Mouse (Mus musculus) layer of hippocampus, postnatal 10 days (tissue): ENCODE measurements around the gene Slc26a3. TPM values are rescaled to one million over a fixed set of nuclear protein-coding genes. Genes with fewer than 3 reads are reported as not detected.
A peak's percentile ranks its signal among the peaks of the same experiment; 100 is the strongest.

Experiments
- DNase-seq, 2 experiments: peaks; one replicate each; pipeline ENCODE4 v3.0.0; 2021; ENCODE audit warnings: low spot score in 2 of 2
- total RNA-seq, 2 experiments: library from RNA; stranded (reverse); gene quantifications; 2 replicates each; pipeline ENCODE4 v1.2.3; 2021

Gene Slc26a3
- total RNA-seq, 2 experiments from 2014 or later: 0.39 to 0.62 TPM

DNA sequence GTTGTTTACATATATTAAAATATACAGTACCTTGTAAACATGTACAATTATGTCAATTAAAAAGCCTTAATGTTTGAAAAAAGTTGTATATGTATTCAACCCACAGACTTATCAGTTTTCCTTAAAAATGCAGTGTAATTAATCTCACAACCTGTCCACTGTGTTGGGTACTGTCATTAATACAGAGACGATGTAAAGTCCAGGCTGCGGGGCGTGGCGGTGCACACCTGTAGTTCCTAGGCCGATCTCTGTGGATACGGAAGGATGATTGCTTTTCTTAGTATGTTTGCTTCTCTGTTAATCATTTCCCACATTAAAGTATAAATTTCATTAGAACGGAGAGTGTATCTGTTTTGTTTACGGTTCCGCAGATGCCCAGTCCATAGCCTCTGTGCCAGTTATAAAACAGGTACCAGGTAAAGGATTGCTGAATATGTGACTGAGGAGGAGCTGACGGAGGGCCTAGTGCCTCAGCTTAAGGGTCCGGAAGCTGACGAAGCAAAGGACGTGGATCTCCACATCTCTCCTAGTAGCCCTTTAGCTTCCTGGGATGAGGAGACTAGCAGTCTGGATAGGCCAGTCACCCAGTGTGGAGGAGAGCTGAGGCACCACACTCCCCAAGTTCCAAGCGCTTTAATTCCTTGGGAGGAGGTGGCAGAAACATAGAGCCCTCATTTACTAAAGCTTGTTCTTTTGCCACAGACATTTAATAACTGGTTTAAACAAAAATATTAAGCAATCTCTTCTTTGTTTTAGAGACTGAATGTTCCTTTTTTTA lies 122.2 kb downstream of the Slc26a3 start:
- DNase-seq: no peak

DNA sequence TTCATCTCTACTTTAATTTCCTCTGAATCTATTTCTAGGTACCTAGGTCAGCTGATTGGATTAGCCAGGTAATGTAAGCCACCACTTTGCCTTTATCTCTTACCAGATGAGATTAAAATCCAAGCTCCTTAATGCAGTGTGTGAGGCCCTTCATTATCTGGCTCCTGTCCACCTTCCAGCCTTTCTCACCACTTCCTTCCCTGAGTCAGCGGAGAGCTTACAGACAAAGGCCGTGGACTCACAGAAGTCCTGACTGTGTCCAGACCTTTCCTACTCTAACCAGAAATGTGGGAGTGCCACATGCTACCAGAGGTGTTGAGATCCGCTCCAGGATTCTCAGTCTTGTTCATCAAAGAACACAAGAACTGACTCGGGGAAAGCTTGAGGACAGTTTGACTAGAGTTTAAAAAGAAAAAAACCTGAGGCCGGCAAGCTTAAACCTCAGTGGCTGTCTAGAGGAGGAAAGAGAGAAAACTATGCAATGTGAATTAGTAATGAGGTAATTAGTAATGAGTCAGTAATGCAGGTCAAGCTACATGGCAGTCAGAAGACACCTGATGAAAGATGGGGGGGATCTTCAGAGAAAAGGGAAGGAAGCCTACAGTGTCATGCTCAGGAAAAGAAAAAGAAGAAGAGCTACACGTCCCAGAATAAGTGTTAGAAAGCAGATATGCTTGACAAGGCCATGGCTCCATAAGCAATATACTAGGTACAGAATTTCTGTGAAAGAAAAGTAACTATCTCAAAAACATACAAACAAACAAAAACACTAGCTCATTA lies 123.2 kb downstream of the Slc26a3 start:
- DNase-seq: no peak

DNA sequence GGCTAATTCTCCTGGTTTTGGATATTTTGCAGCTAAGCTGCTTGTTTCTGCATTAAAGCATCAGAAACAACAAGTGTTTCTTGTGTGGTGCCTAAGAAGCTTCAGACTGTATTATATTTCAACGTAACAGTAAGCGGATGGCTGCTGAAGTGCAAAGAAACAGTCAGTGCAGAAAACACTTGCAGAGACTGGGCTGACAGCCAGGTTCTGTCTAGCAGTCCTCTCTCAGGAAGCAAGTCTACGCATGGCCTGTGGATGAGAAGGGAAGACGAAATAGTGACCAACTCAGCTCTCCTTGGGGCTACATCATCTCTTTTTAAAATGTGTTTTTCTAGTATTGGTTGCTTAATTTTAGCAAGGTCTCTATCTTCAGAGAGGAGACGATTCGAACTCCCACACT lies 129.4 kb downstream of the Slc26a3 start:
- peak in 1 of 2 experiments; percentile 31 for DNase-seq

DNA sequence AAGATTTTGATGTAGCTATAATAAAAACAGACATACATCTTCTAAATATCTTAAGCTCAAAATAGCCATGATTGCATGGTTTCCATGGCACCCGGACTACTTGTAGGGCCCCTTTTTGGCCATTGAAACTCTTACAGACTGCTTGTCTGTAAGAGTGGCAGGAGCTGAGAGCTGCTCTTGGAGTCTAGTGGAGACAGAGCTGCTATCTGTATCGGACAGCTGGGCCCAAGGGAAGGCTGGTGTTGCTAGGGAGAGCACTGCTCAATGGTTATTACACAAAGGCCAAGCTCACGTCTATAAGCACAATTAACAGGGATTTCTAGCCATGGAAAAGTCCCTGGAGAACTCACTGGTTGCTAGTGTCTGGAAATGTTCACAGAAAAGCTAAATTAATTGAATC lies 130.7 kb downstream of the Slc26a3 start:
- DNase-seq: no peak

Other genes with a start within 250 kb of the Slc26a3 start
- not detected for gene Gm6993, start 150.1 kb upstream of the Slc26a3 start, total RNA-seq
- 10 to 100 TPM; 55.3 to 57.3 TPM for gene Lamb1, start 125.6 kb upstream of the Slc26a3 start, total RNA-seq
- 100 to 1,000 TPM; 113 to 125 TPM for gene Dld, start 39.4 kb upstream of the Slc26a3 start, total RNA-seq
- 10 to 100 TPM; 21.1 to 25.1 TPM for gene Cbll1, start 108.7 kb downstream of the Slc26a3 start, total RNA-seq
- 1 to 10 TPM; 5.3 to 7.0 TPM for gene Slc26a4, start 169.1 kb downstream of the Slc26a3 start, total RNA-seq
- 10 to 100 TPM; 20.8 to 22.2 TPM for gene Bcap29, start 243.8 kb downstream of the Slc26a3 start, total RNA-seq